26 mouse cellular contexts compared by ENCODE assay signal in the genomic region with DNA sequence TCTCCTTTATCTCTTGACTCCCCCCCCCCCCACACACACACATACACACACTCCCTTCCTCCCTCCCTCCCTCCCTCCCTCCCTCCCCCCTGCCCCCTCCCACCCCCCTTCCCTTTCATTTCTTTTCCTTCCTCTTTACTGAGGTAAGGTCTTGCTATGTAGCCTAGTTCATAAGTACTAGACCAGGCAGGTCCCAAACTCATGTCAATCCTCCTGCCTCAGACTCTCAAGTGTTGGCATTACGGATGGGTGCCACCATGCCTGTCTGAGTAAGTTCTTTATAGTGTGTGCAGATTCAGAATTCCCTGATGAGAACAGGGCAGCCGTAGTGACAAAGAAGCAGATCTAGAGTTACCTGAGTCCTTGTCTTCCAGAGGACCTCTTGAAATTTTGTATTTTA. TPM values are rescaled to one million over a fixed set of nuclear protein-coding genes. Genes with fewer than 3 reads are reported as not detected.
A peak's percentile ranks its signal among the peaks of the same experiment; 100 is the strongest.
DNase-seq lines count a peak whose midpoint lies in the region; ATAC-seq and TF ChIP-seq lines count a peak whose summit lies in the region.
"Had no signal": no experiment of that assay in that cellular context is flagged by ENCODE, and none has a peak within 500 bp of the region (broad histone marks: within the 10 kb centered on the region; RNA-seq: fewer than 3 reads in every experiment).

No protein-coding gene starts in this region.

- no peaks in the 10 kb centered on the region for H3K9me3 ChIP-seq in MEL (replicated peaks; ENCODE audit: insufficient read depth, low read length)
- H3K9me3 ChIP-seq in hindbrain, embryonic 12.5 days (replicated peaks) = no peaks in the 10 kb centered on the region
- H3K9me3 ChIP-seq: forebrain, embryonic 10.5 days; forebrain, embryonic 13.5 days; heart, embryonic 12.5 days; heart, embryonic 15.5 days; hindbrain, embryonic 15.5 days had no signal

- no peak for TF ChIP-seq RAD21 in MEL (IDR thresholded peaks at IDR 0.05; ENCODE audit: low read depth, low read length)

- no peak overlapping the region for H3K4me3 ChIP-seq in MEL (ENCODE audit: control insufficient read depth in 1 of 2, insufficient read depth in 1 of 2, low read depth in 2 of 2, low read length in 2 of 2)
- no peak overlapping the region for H3K4me3 ChIP-seq in hindbrain, embryonic 12.5 days
- H3K4me3 ChIP-seq: forebrain, embryonic 10.5 days; forebrain, embryonic 13.5 days; heart, embryonic 12.5 days; heart, embryonic 15.5 days; hindbrain, embryonic 15.5 days had no signal

- TF ChIP-seq CTCF in MEL (IDR thresholded peaks at IDR 0.05 in 2 of 3, conservative IDR thresholded peaks at IDR 0.05 in 1 of 3; ENCODE audit: control insufficient read depth in 1 of 3, insufficient read depth in 1 of 3, low read depth in 2 of 3, low read length in 3 of 3, poor library complexity in 1 of 3, severe bottlenecking in 1 of 3) = no peak

- peak overlapping the region; percentile 34 for H3K9ac ChIP-seq in MEL (ENCODE audit: control insufficient read depth, low read depth, low read length, poor library complexity, severe bottlenecking)
- H3K9ac ChIP-seq in hindbrain, embryonic 12.5 days = no peak overlapping the region
- H3K9ac ChIP-seq: forebrain, embryonic 13.5 days; heart, embryonic 12.5 days; heart, embryonic 15.5 days; hindbrain, embryonic 15.5 days had no signal

- H3K27me3 ChIP-seq in MEL (ENCODE audit: control insufficient read depth in 1 of 2, insufficient read depth in 2 of 2, low read length in 2 of 2) = no peaks in the 10 kb centered on the region
- no peaks in the 10 kb centered on the region for H3K27me3 ChIP-seq in hindbrain, embryonic 12.5 days
- H3K27me3 ChIP-seq: forebrain, embryonic 13.5 days; heart, embryonic 12.5 days; heart, embryonic 15.5 days; hindbrain, embryonic 15.5 days had no signal

- no peaks in the 10 kb centered on the region for H3K79me2 ChIP-seq in MEL (ENCODE audit: control insufficient read depth, insufficient read depth, low read length, poor library complexity)

- peaks cover 0 to 34% of the 10 kb centered on the region in 2 experiments; a peak in 2 of 4 replicates for H3K36me3 ChIP-seq in MEL (ENCODE audit: control insufficient read depth in 1 of 2, insufficient read depth in 2 of 2, low read length in 2 of 2)
- H3K36me3 ChIP-seq in hindbrain, embryonic 12.5 days = no peaks in the 10 kb centered on the region
- H3K36me3 ChIP-seq: forebrain, embryonic 10.5 days; heart, embryonic 12.5 days; heart, embryonic 15.5 days; hindbrain, embryonic 15.5 days had no signal

- no peak for TF ChIP-seq POLR2A in MEL (IDR thresholded peaks at IDR 0.05; ENCODE audit: control insufficient read depth in 1 of 2, insufficient read depth in 1 of 2, low read depth in 1 of 2, low read length in 2 of 2, poor library complexity in 1 of 2)

- H3K4me2 ChIP-seq in hindbrain, embryonic 12.5 days (replicated peaks) = no peak overlapping the region
- H3K4me2 ChIP-seq: forebrain, embryonic 13.5 days; heart, embryonic 12.5 days; heart, embryonic 15.5 days; hindbrain, embryonic 15.5 days had no signal

- peaks cover 20 to 44% of the 10 kb centered on the region in 2 experiments for H3K4me1 ChIP-seq in MEL (ENCODE audit: control insufficient read depth in 1 of 2, insufficient read depth in 2 of 2, low read length in 2 of 2)
- H3K4me1 ChIP-seq in hindbrain, embryonic 12.5 days = no peaks in the 10 kb centered on the region
- H3K4me1 ChIP-seq: forebrain, embryonic 13.5 days; hindbrain, embryonic 15.5 days had no signal

- peak; percentile 48 for DNase-seq in MEL (ENCODE audit: low read depth, low spot score)
- DNase-seq in naive thymus-derived CD4-positive, alpha-beta T cell, adult 2 months (ENCODE audit: low read depth) = peak; percentile 63
- no peak for DNase-seq in layer of hippocampus, adult 8-10 months (ENCODE audit: low spot score in 2 of 2)
- no peak for DNase-seq in lung, postnatal 25 days (ENCODE audit: low spot score)
- DNase-seq: adrenal gland, adult 8-10 months; adrenal gland, postnatal 25 days; cerebellum, adult 11-12 months; cerebellum, adult 8-10 months; cerebellum, postnatal 14 days; gastrocnemius, postnatal 14 days; heart, adult 18-20 months; heart, postnatal 10 days; heart, postnatal 36 days had no signal

- no peak for TF ChIP-seq EP300 in MEL (IDR thresholded peaks at IDR 0.05; ENCODE audit: low read depth in 1 of 2, low read length in 2 of 2)

- peak; percentile 53 for ATAC-seq in granulocyte monocyte progenitor cell, adult 5-6 weeks (replicated peaks; ENCODE audit: poor library complexity, severe bottlenecking)
- ATAC-seq in megakaryocyte, adult 5-6 weeks (ENCODE audit: poor library complexity, severe bottlenecking) = peak; percentile 48; the same call in 1 of the 2 replicates
- ATAC-seq in hindbrain, embryonic 12.5 days (ENCODE audit: low FRiP score) = no peak
- ATAC-seq: activated CD4-positive, CD25-positive, alpha-beta regulatory T cell, adult 4 months; CD4-positive, CD25-positive, alpha-beta regulatory T cell, adult 4 months; forebrain, embryonic 13.5 days; forebrain, embryonic 16.5 days had no signal

- H3K27ac ChIP-seq in MEL (ENCODE audit: control insufficient read depth, low read depth, low read length) = peak overlapping the region; percentile 82
- no peak overlapping the region for H3K27ac ChIP-seq in hindbrain, embryonic 12.5 days
- H3K27ac ChIP-seq: forebrain, embryonic 13.5 days; heart, embryonic 15.5 days; hindbrain, embryonic 15.5 days had no signal

- 94% methylated on average over 2 of the region's 2 CpGs for WGBS in hindbrain, embryonic 12.5 days

TF ChIP-seq in MEL, 35 proteins besides CTCF, POLR2A, EP300 and RAD21:
- TF ChIP-seq ZC3H11A (IDR thresholded peaks at IDR 0.05; ENCODE audit: low read depth, low read length) = no peak
- no peak for TF ChIP-seq ZNF384 (IDR thresholded peaks at IDR 0.05; ENCODE audit: low read depth, low read length)
- TF ChIP-seq RCOR1 (IDR thresholded peaks at IDR 0.05; ENCODE audit: low read depth, low read length) = no peak
- no peak for TF ChIP-seq ZMIZ1 (IDR thresholded peaks at IDR 0.05; ENCODE audit: low read depth, low read length)
- no peak for TF ChIP-seq ZKSCAN1 (IDR thresholded peaks at IDR 0.05; ENCODE audit: low read depth, low read length)
- no peak for TF ChIP-seq ELF1 (IDR thresholded peaks at IDR 0.05; ENCODE audit: low read depth, low read length)
- TF ChIP-seq MAZ (IDR thresholded peaks at IDR 0.05; ENCODE audit: low read depth, low read length) = peak; percentile 57; the same call in 1 of the 2 replicates

RNA-seq across cellular contexts. Expression of a gene that starts 20.2 kb away (rescaled TPM):
- 0.10 and 0.15 TPM in 2 replicates for total RNA-seq in MEL (2012; rRNA removed)
- under 1 TPM in 1 of 2 experiments, not detected in 1; 0.31 TPM for polyA plus RNA-seq in MEL (2012; ENCODE audit: insufficient read depth in 1 of 2, insufficient read length in 2 of 2, low read depth in 1 of 2, low replicate concordance in 2 of 2, missing spikeins in 1 of 2)
- 14.4 and 20.0 TPM in 2 replicates for total RNA-seq in granulocyte monocyte progenitor cell, adult 5-6 weeks (2014; fragmentation: Nextera tagmentation)
- total RNA-seq in granulocyte monocyte progenitor cell, adult 5-6 weeks (2017) = 14.6 and 18.5 TPM in 2 replicates
- total RNA-seq in megakaryocyte, adult 5-6 weeks (2015) = 6.4 and 10.8 TPM in 2 replicates
- 9.3 and 10.5 TPM in 2 replicates for total RNA-seq in megakaryocyte, adult 5-6 weeks (2017)
- 0.20 and 0.39 TPM in 2 replicates for polyA plus RNA-seq in hindbrain, embryonic 12.5 days (2016; fragmentation: Nextera tagmentation; extraction: Ambion mirVana)
- total RNA-seq in layer of hippocampus, adult 8-10 months (2022) = 1 to 10 TPM in 3 of 4 experiments, under 1 TPM in 1; 0.94 to 3.7 (median 1.8) TPM
- polyA plus RNA-seq: C2C12 had no signal

RNA-seq across cellular contexts. Expression of a gene that starts 53.5 kb away (rescaled TPM):
- not detected in 2 replicates for total RNA-seq in MEL (2012; rRNA removed)
- polyA plus RNA-seq in MEL (2012; ENCODE audit: insufficient read depth in 1 of 2, insufficient read length in 2 of 2, low read depth in 1 of 2, low replicate concordance in 2 of 2, missing spikeins in 1 of 2) = not detected
- not detected in 2 replicates for total RNA-seq in granulocyte monocyte progenitor cell, adult 5-6 weeks (2014; fragmentation: Nextera tagmentation)
- not detected in 2 replicates for total RNA-seq in granulocyte monocyte progenitor cell, adult 5-6 weeks (2017)
- not detected in 2 replicates for total RNA-seq in megakaryocyte, adult 5-6 weeks (2015)
- not detected in 2 replicates for total RNA-seq in megakaryocyte, adult 5-6 weeks (2017)
- polyA plus RNA-seq in hindbrain, embryonic 12.5 days (2016; fragmentation: Nextera tagmentation; extraction: Ambion mirVana) = 0.18 and 0.19 TPM in 2 replicates
- not detected for total RNA-seq in layer of hippocampus, adult 8-10 months (2022)
- total RNA-seq: adrenal gland, adult 8-10 months; adrenal gland, postnatal 25 days; heart, adult 18-20 months; heart, postnatal 36 days had no signal
- polyA plus RNA-seq: brain, embryonic 14.5 days; C2C12; forebrain, embryonic 10.5 days; forebrain, embryonic 13.5 days; forebrain, embryonic 16.5 days; hindbrain, embryonic 15.5 days had no signal

Comparison
In these comparisons a context has a peak if more than half of its experiments do, and no peak if none do; other contexts are left out.
1. DNase-seq: peak in MEL (single experiment) and naive thymus-derived CD4-positive, alpha-beta T cell, adult 2 months (single experiment); none in layer of hippocampus, adult 8-10 months (0 of 2) and lung, postnatal 25 days (single experiment).